In the genomic region with DNA sequence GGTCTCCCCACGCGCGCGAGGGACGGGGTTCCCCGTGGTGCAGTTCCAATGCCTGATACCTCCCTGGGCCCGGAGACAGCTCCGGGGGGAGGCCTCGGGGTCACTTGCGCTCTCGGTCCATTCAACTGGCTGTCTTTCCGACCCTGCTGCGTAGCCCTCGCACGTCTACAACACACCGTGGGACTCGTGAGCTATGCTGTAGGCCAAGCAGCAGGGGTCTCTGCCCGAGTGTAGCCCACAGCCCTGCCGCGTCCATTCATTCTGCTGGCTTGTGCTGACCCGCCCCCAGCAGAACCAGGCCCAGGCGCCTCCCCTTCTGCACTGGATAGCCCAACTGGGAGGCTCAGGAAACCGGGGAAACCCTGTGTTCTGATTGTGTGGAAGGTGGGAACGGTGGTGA, we compare ENCODE assay signal across 8 mouse cellular contexts. TPM values are rescaled to one million over a fixed set of nuclear protein-coding genes. Genes with fewer than 3 reads are reported as not detected.
DNase-seq lines count a peak whose midpoint lies in the region; ATAC-seq and TF ChIP-seq lines count a peak whose summit lies in the region.

No protein-coding gene starts in this region.

- no peak for TF ChIP-seq CTCF in C2C12 (IDR thresholded peaks at IDR 0.05; ENCODE audit: control insufficient read depth, insufficient read depth, insufficient read length)

- peak overlapping the region; percentile 88 for H3ac ChIP-seq in C2C12 (ENCODE audit: control insufficient read depth, insufficient read length, low read depth)

- H3K79me2 ChIP-seq in C2C12 (ENCODE audit: control insufficient read depth, insufficient read depth) = peaks cover 10% of the 10 kb centered on the region

- peak overlapping the region; percentile 69 for H3K4me3 ChIP-seq in C2C12 (ENCODE audit: insufficient read depth, poor library complexity, severe bottlenecking)
- peak overlapping the region; percentile 83 for H3K4me3 ChIP-seq in embryonic facial prominence, embryonic 15.5 days (replicated peaks)
- peak overlapping the region; percentile 62 for H3K4me3 ChIP-seq in intestine, embryonic 15.5 days (replicated peaks)

- no peaks in the 10 kb centered on the region for H3K36me3 ChIP-seq in C2C12 (ENCODE audit: control insufficient read depth, insufficient read depth)
- H3K36me3 ChIP-seq in embryonic facial prominence, embryonic 15.5 days = peaks cover 14% of the 10 kb centered on the region; the same call in 1 of the 2 replicates
- H3K36me3 ChIP-seq in intestine, embryonic 15.5 days = peaks cover 3% of the 10 kb centered on the region; the same call in 1 of the 2 replicates

- peak overlapping the region; percentile 94 for H3K4me2 ChIP-seq in embryonic facial prominence, embryonic 15.5 days (replicated peaks)
- peak overlapping the region; percentile 93 for H3K4me2 ChIP-seq in intestine, embryonic 15.5 days (replicated peaks)

- H3K9ac ChIP-seq in embryonic facial prominence, embryonic 15.5 days = peak overlapping the region; percentile 76
- peak overlapping the region; percentile 74 for H3K9ac ChIP-seq in intestine, embryonic 15.5 days

- H3K27ac ChIP-seq in embryonic facial prominence, embryonic 15.5 days (replicated peaks) = peak overlapping the region; percentile 86
- peak overlapping the region; percentile 86 for H3K27ac ChIP-seq in intestine, embryonic 15.5 days

- WGBS in embryonic facial prominence, embryonic 15.5 days = under 1% methylated on average over 24 of the region's 24 CpGs
- WGBS in intestine, embryonic 15.5 days = under 1% methylated on average over 24 of the region's 24 CpGs

- peak; percentile 58 for DNase-seq in adrenal gland, postnatal 14 days
- DNase-seq in adrenal gland, adult 18-20 months (ENCODE audit: low spot score in 2 of 2) = no peak
- peak; percentile 55 for DNase-seq in lung, postnatal 10 days
- peak; percentile 44 for DNase-seq in yolk sac, embryonic 10.5 days (ENCODE audit: low spot score)
- DNase-seq in spleen, adult 12 weeks (ENCODE audit: low spot score) = no peak

- H3K9me3 ChIP-seq in embryonic facial prominence, embryonic 15.5 days (replicated peaks) = no peaks in the 10 kb centered on the region
- H3K9me3 ChIP-seq in intestine, embryonic 15.5 days = no peaks in the 10 kb centered on the region

- ATAC-seq in embryonic facial prominence, embryonic 15.5 days (ENCODE audit: insufficient number of reproducible peaks, low FRiP score, low TSS enrichment, low read depth) = peak; percentile 74
- peak; percentile 83 for ATAC-seq in intestine, embryonic 15.5 days

- peaks cover 18% of the 10 kb centered on the region for H3K4me1 ChIP-seq in embryonic facial prominence, embryonic 15.5 days
- peaks cover 3% of the 10 kb centered on the region; the same call in 1 of the 2 replicates for H3K4me1 ChIP-seq in intestine, embryonic 15.5 days (replicated peaks)

- peaks cover 19% of the 10 kb centered on the region for H3K27me3 ChIP-seq in C2C12 (ENCODE audit: control insufficient read depth, insufficient read depth, insufficient read length)
- H3K27me3 ChIP-seq in embryonic facial prominence, embryonic 15.5 days = no peaks in the 10 kb centered on the region; the same call in 1 of the 2 replicates
- no peaks in the 10 kb centered on the region for H3K27me3 ChIP-seq in intestine, embryonic 15.5 days (replicated peaks)

- H3K79me3 ChIP-seq in C2C12 (ENCODE audit: low read depth) = no peaks in the 10 kb centered on the region

TF ChIP-seq in C2C12, 6 proteins besides CTCF, POLR2A, EP300 and RAD21:
- TF ChIP-seq USF1 (IDR thresholded peaks at IDR 0.05; ENCODE audit: low read depth) (no peak), MYOD1 (IDR thresholded peaks at IDR 0.05; ENCODE audit: control insufficient read depth, insufficient read length, low read depth) (no peak), MAX (IDR thresholded peaks at IDR 0.05) (no peak), MYOG (IDR thresholded peaks at IDR 0.05; ENCODE audit: control insufficient read depth, extremely low read depth, insufficient read length) (no peak), CEBPB (IDR thresholded peaks at IDR 0.05; ENCODE audit: low read depth) (no peak), FOSL1 (IDR thresholded peaks at IDR 0.05; ENCODE audit: insufficient read depth, low read length, poor library complexity, severe bottlenecking) (no peak)

RNA-seq across cellular contexts. Expression of a gene that starts 0.4 kb away (rescaled TPM):
- 11.3 and 12.1 TPM in 2 replicates for total RNA-seq in adrenal gland, postnatal 14 days (2021)
- total RNA-seq in adrenal gland, adult 18-20 months (2021) = 10 to 100 TPM; 10.2 to 11.5 TPM
- polyA plus RNA-seq in C2C12 (2012; fragmentation: generic; extraction: Trizol) = 10.3 TPM
- 25.1 and 28.5 TPM in 2 replicates for polyA plus RNA-seq in embryonic facial prominence, embryonic 15.5 days (2015; fragmentation: Nextera tagmentation; extraction: Ambion mirVana)
- polyA plus RNA-seq in intestine, embryonic 15.5 days (2015; fragmentation: Nextera tagmentation; extraction: Ambion mirVana) = 26.5 and 28.3 TPM in 2 replicates

RNA-seq across cellular contexts. Expression of a gene that starts 37.3 kb away (rescaled TPM):
- 41.7 and 45.3 TPM in 2 replicates for total RNA-seq in adrenal gland, postnatal 14 days (2021)
- 10 to 100 TPM; 41.3 to 50.3 TPM for total RNA-seq in adrenal gland, adult 18-20 months (2021)
- 39.0 TPM for polyA plus RNA-seq in C2C12 (2012; fragmentation: generic; extraction: Trizol)
- 85.8 and 88.5 TPM in 2 replicates for polyA plus RNA-seq in embryonic facial prominence, embryonic 15.5 days (2015; fragmentation: Nextera tagmentation; extraction: Ambion mirVana)
- 85.8 and 86.2 TPM in 2 replicates for polyA plus RNA-seq in intestine, embryonic 15.5 days (2015; fragmentation: Nextera tagmentation; extraction: Ambion mirVana)

Comparison
In these comparisons a context has a peak if more than half of its experiments do, and no peak if none do; other contexts are left out.
1. DNase-seq: peak in adrenal gland, postnatal 14 days (single experiment), lung, postnatal 10 days (single experiment) and yolk sac, embryonic 10.5 days (single experiment); none in adrenal gland, adult 18-20 months (0 of 2) and spleen, adult 12 weeks (single experiment).
2. Peak in every context shown above with its lines, with median percentiles within 50 percentile points of each other: H3K4me3 ChIP-seq.